Mouse (Mus musculus): Measurements from ENCODE around the gene Zfp869. TPM values are rescaled to one million over a fixed set of nuclear protein-coding genes. Genes with fewer than 3 reads are reported as not detected.
A peak's percentile ranks its signal among the peaks of the same experiment; 100 is the strongest.
"Not testable (repeated sequence)": the region's sequence is repeated elsewhere in the genome, so short reads cannot be mapped to it uniquely, and the experiment has no call there.

Gene Zfp869
- total RNA-seq (2021), result 10 to 100 TPM; 17.1 to 20.0 TPM
- long read RNA-seq, partial matches to known transcripts, result 0 of 22 reads
- long read RNA-seq, other reads (novel, unspliced or antisense), result 22 of 22 reads

DNA sequence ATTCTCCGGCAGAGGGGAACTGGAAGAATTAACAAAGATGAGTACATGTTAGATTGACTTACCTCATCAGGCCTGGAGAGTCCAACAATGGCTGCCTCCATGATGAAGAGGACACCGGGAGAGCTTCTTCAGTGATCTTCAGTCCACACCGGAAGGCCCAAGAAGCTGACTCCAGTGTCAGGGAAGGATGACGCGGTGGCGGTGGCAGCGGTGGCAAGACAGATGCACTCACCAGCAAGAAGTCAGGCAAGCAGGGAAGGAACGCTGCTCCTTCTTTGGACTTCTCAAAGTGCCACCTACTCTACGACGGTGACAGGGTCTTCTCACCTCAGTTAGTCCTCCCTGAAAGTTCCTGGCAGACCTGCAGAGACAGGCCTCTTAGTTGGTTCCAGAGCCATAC lies at the start of gene Zfp869:
Gene Zfp869 (minus strand): TSS at position 101 of the 400 bp plus-strand sequence.
- DNase-seq (ENCODE audit: low spot score in 2 of 2), result not testable (repeated sequence)

DNA sequence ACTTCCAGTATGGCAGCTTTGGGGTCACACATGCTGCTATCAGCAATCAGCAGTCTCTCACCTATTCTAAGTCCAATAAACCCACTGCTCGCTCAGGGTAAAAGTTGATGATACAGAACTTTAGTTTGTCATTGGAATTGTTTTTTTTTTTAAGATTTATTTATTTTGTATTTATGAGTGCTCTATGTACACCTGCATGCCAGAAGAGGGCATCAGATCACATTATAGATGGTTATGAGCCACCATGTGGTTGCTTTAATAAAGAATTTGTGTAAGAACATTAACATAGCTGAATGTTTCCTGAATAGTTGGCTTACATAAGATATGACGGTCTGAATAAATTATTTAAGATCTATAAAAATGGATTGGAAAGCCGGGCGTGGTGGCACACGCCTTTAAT lies 47.8 kb upstream of the Zfp869 start:
- no peak for DNase-seq (ENCODE audit: low spot score in 2 of 2)

DNA sequence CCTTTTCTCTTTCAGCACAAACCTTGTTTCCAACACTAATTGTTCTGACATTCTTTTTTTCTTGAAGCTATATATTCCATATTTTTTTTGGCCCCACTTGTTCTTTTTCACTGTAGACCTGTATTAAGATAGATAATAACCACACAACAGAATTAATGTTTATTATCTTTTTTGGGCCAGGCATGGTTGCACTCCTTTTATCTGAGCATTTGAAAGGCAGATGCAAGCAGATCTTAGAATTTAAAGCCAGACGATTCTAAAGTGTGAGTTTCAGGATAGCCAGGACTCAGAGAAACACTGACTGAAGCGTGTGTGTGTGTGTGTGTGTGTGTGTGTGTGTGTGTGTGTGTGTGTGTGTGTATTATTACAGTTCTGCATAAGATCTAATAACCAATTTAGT lies 41.9 kb upstream of the Zfp869 start:
- DNase-seq (ENCODE audit: low spot score in 2 of 2), result no peak

- peak; percentile 93 to 96 for DNase-seq (ENCODE audit: low spot score in 2 of 2)
These were observed 39.3 kb upstream of the Zfp869 start, which contains the start of gene Zfp963 for GRCm38 (mm10) chr8:69749544-69750454. Gene Zfp963, minus strand, starts transcription at chr8:69749970.

DNA sequence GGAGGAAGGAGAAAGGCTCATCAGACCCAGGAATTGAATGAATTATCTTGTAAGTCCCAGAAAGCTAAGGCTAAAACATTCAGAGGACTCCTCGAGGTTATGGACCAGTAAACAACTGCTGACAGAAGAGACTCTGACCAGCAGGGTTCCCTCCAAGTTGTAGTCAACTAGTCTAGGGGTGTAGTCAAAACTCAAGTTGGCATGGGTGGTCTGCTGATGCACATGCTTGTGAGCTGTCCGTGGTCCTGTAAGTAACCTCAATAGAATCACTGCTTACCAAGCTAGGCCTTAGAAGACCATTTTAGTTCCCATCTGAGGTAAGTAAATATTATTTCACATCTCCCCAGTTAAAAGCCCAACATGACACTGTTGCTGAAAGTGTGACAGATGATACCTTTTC lies 30.7 kb upstream of the Zfp869 start:
- DNase-seq (ENCODE audit: low spot score in 2 of 2), result no peak

DNA sequence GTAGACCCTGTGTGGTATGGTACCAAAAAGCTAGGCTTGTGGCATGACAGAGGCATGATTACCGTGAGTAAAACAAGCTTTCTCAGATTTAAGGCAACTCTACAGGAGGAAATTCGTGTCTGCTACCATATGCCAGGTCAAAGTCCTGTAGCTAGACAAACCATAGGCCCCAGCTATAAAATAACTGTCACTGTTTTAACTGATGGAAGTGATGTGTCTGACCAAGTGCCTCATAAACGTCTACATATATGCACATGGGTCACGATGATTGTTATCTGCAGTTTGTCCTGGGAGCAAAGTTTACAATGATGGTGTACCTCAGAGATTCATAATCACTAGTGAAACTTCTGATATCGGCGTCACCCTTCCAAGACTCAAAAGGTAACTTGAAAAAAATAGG lies 30.2 kb upstream of the Zfp869 start:
- no peak for DNase-seq (ENCODE audit: low spot score in 2 of 2)

- no peak for DNase-seq (ENCODE audit: low spot score in 2 of 2)
These were observed 25.0 kb upstream of the Zfp869 start for GRCm38 (mm10) chr8:69735495-69735894.

- no peak for DNase-seq (ENCODE audit: low spot score in 2 of 2)
These were observed 6.7 kb upstream of the Zfp869 start for GRCm38 (mm10) chr8:69717232-69717580.

GRCm38 (mm10) chr8:69716403-69717231 lies 6.1 kb upstream of the Zfp869 start:
- peak; percentile 93 to 94 for DNase-seq (ENCODE audit: low spot score in 2 of 2)

DNA sequence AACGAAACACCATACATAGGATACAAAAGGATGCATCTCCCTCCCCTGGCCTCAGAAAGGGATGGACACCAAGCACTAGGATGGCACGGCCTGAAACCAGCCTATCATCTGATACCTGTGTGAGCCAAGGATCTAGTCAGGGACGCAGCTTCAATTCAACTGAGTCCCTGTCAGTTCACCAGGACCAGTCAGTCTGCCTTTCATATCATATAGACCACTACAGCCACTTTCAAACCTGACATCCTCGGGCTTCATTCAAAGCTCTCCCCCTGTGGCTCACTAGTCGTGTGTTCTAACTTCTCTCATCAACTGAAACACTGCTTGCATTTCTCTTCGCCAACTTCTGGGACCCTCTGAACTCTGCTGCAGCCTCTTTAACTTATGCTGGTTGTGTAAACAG lies 4.8 kb upstream of the Zfp869 start:
- no peak for DNase-seq (ENCODE audit: low spot score in 2 of 2)

DNA sequence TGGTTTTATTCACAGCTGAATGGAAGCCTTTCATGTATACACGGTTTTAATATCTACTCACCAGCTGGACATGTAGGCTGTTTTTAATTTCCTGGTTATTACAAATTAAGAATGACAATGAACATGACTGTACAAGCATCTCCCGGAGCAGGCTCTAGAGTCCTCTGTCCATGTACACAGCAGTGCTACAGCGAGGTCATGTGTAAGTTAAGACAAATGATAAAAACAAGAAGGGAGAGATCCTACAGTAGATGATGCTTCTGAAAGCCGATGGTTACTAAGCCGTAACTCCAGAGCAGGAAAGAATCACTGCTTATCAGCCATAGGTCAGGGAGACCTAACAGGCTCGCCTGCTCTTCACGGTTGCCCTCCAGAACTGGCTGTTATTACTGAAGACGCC lies 3.0 kb upstream of the Zfp869 start:
- no peak for DNase-seq (ENCODE audit: low spot score in 2 of 2)

DNA sequence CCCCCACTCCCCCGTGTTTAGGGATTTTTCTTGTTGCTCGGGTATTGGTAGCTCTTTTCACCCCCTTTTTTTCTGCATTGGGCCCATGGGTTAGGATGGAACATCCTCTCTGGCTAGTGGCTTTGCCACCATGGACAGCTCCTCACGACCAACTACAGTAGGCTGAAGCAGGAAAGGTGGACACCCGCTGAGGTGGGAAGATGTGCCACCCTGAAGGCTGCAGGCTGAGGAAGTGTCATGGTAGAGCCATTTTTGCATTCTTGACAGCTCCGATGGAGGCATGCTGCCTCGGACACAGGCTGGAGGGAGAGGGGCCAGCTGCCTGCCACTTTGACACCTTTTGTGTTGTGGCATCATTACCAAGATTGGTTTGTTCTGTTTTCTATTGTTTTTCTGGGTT lies 8.7 kb downstream of the Zfp869 start:
- DNase-seq (ENCODE audit: low spot score in 2 of 2), result no peak

DNA sequence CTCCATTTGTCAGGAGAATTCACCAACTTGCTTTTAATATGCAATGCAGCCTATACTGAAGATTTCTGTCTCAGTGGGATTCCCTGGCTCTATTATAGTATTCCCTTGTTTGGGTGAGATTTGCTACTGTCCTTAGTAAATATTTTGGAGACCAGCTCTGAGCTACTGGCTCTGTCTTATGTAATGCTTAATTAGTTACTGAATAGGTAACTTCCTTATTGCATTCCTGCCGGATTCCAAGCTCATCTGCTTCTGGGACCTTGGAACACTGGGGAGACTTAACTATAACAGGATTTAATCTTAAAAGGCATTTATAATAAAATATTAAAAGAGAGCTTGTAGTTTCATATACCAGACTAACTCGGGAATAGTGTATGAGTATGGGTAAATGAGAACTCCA lies 45.5 kb downstream of the Zfp869 start:
- not testable (repeated sequence) for DNase-seq (ENCODE audit: low spot score in 2 of 2)

DNA sequence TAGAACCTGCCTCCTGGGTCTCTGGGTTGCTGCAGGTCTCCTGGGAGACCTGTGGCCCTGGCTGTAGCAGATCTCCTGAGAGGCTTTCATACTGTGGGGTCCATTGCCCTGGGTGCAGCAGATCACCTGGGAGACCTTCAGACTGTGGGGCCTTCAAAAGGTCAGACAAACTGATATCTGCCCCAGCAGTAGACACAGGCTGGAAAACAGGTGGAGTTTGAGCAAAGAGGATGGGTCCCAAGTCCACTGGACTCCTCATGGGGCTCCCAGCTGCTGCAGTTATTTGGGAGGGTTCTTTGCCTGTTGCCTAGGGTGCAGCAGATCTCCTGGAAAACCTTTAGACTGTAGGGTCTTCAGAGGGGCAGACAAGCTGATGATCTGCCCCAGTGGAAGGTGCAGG lies 49.2 kb downstream of the Zfp869 start:
- DNase-seq (ENCODE audit: low spot score in 2 of 2), result no peak

Other genes with a start within 250 kb of the Zfp869 start
- not detected for gene Gm7697, start 187.7 kb downstream of the Zfp869 start, total RNA-seq (2021)
- 10 to 100 TPM; 17.1 to 17.6 TPM for gene Zfp868, start 85.2 kb downstream of the Zfp869 start, total RNA-seq (2021)
- gene Zfp964, start 56.2 kb downstream of the Zfp869 start, total RNA-seq (2021), result 1 to 10 TPM; 3.4 to 3.7 TPM
- gene Zfp963, start 39.2 kb upstream of the Zfp869 start, total RNA-seq (2021), result 1 to 10 TPM; 4.7 to 6.7 TPM
- under 1 TPM in 1 of 2 experiments, not detected in 1; 0.91 TPM for gene Gm20422, start 64.2 kb upstream of the Zfp869 start, total RNA-seq (2021)
- 10 to 100 TPM; 44.9 to 49.6 TPM for gene Atp13a1, start 80.4 kb upstream of the Zfp869 start, total RNA-seq (2021)
- 10 to 100 TPM; 30.8 to 32.6 TPM for gene Zfp866, start 80.5 kb upstream of the Zfp869 start, total RNA-seq (2021)
- 10 to 100 TPM; 27.0 to 41.3 TPM for gene Gmip, start 98.0 kb upstream of the Zfp869 start, total RNA-seq (2021)
- 1 to 10 TPM; 1.7 to 1.9 TPM for gene Lpar2, start 111.7 kb upstream of the Zfp869 start, total RNA-seq (2021)
- gene Pbx4, start 121.8 kb upstream of the Zfp869 start, total RNA-seq (2021), result 10 to 100 TPM; 18.8 to 25.4 TPM
- gene Cilp2, start 177.0 kb upstream of the Zfp869 start, total RNA-seq (2021), result 1 to 10 TPM; 2.5 to 2.8 TPM
- under 1 TPM; 0.49 to 0.62 TPM for gene Tssk6, start 191.5 kb upstream of the Zfp869 start, total RNA-seq (2021)
- gene Ndufa13, start 191.8 kb upstream of the Zfp869 start, total RNA-seq (2021), result 100 to 1,000 TPM; 137 to 147 TPM
- gene Yjefn3, start 192.0 kb upstream of the Zfp869 start, total RNA-seq (2021), result 10 to 100 TPM; 11.8 to 14.1 TPM